Mouse (Mus musculus) testis, adult 2 months (tissue): ENCODE results near the gene Faim2.

ENCODE experiments used
- CTCF ChIP-seq: fragments of 200-500 bp; IDR thresholded peaks from 2 replicates; pipeline ENCODE4 v1.5.1; 2012; ENCODE audit warnings: low read depth, mild to moderate bottlenecking, inconsistent platforms, low read length, moderate library complexity; ENCODE audit not compliant: control insufficient read depth, insufficient read depth, insufficient replicate concordance
- POLR2A ChIP-seq: fragments of 200-500 bp; IDR thresholded peaks from 2 replicates; pipeline ENCODE4 v1.6.1; 2012; ENCODE audit warnings: low read depth, mild to moderate bottlenecking, inconsistent platforms, low read length, moderate library complexity; ENCODE audit not compliant: control insufficient read depth

DNA sequence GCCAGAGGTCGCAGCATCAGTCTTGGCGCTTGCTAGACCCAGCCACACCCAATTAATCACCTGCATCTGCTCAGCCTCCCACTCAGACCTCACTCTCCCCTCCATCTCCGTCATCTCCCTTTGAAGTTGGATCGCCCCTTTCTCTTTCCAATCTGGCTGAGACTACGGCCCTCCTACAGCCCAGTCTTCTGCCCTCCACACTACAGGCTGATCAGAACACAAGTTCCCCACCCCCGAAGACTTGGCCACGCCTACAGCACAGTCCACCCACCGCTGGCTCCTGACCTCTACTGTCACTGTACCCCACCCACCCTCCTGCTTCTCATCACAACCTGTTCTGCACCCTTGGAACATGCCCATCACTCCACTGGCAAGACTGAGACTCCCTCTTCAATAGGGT is 11.2 kb downstream of the Faim2 start:
- TF ChIP-seq CTCF = no peak
- no peak for TF ChIP-seq POLR2A
